Mouse (Mus musculus) c-Kit-negative CD71-positive TER-119-positive erythroid progenitor cells, embryonic 14.5 days (primary cell): ENCODE data around the gene Msto1.
"Not testable (repeated sequence)": the region's sequence is repeated elsewhere in the genome, so short reads cannot be mapped to it uniquely, and the experiment has no call there.

Experiments
- DNase-seq: peaks from one replicate; pipeline ENCODE4 v3.0.0-alpha.2; 2013; ENCODE audit warnings: low read depth, low spot score

Gene Msto1

DNA sequence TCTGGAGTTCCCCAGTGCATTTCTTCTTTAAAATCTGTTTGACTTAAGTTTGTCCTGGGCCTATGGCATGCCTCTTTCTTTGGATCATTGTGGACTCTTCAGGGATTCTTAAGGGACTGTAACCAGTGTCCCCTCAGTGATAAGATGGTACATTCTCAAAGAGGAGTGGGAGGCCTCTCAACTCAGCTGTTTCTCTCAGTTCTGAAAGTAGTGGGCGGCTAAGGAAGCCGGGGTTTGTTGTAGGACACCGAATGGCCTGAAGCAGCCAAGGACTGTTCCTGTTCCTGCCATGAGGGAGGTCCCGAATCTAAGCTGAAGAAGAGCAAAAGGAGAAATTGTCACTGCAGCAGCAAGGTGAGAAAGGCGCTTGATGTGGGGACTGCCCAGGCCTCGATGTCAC, 8.6 kb downstream of the Msto1 start:
- DNase-seq = no peak

DNA sequence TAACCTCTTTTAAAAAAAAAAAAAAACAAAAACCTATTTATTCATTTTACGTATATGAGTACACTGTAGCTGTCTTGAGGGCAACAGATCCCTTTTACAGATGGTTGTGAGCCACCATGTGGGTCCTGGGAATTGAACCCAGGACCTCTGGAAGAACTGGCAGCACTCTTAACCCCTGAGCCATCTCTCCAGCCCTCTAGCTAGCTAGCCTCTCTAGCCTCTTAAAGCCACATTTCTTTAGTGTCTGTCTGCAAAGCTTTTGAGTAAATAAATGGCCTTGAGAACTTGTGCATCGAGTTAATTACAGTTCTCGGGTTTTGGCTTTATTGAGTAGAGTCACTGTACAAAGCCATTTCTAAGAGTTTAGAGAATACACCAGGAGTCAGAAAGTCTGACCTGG, 9.0 kb downstream of the Msto1 start:
- DNase-seq = no peak

DNA sequence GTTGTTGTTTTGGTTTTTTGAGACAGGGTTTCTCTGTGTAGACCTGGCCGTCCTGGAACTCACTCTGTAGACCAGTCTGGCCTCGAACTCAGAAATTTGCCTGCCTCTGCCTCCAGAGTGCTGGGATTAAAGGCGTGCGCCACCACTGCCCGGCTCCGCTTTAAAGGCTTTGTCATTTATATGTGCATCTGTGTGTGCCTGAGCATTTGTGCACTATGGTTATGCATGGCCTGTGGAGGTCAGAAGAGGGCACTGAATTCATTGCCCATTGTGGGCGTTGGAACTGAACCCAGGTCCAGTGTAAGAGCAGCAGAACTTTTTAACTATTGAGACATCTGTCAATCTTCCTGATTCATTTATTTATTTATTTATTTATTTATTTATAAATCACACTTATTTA, 20.8 kb downstream of the Msto1 start:
- DNase-seq = not testable (repeated sequence)

DNA sequence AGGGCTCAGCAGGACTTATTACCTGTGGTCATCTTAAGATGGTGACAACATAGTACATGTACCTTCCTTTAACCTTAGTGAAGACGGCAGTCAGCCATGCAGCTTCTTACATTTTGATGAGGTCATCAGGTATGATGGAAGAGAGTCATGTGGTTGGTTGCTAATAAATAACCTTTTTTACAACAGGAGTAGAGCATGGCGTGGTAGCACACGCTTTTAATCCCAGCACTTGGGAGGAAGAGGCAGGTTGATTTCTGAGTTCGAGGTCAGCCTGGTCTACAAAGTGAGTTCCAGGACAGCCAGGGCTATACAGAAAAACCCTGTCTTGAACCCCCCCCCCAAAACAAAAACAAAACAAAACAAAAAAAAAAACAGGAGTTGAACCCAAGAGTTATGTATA, 31.3 kb downstream of the Msto1 start:
- DNase-seq = not testable (repeated sequence)

DNA sequence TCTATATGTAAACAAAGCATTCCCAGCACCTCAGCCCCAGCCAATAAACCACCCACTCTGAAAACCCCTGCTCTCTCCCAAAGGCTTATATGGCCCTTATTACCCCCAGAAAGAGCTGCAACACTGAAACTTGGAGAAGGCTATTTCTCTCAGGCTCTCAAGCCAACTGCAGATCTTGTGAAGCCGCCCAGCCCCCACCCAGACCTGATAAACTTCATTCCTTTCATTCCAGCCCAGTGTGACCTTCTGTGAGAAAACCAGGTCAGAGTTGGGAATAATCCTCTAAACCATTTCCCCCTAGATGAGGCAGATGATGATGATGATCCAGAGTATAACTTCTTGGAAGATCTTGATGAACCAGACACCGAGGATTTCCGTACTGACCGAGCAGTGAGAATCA, 45.4 kb downstream of the Msto1 start:
- not testable (repeated sequence) for DNase-seq

DNA sequence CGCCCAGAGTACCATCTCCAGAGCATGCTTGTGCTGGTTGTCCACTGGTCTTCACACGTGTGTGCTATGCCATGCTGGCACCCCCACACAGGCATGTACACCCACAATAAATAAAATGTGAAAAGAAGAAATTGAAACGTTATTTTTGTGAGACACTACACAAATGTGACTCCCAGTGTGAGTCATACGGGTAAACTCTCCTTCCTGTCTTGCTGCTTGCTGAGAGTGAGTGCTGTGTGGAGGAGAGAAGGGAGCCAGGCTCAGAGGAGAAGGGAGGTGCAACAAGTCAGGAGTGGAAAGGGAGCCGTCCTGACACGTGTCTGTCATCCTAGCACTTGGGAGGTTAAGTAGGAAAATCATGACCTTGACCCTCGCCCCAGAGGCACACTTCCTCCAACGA, 46.6 kb downstream of the Msto1 start:
- not testable (repeated sequence) for DNase-seq

DNA sequence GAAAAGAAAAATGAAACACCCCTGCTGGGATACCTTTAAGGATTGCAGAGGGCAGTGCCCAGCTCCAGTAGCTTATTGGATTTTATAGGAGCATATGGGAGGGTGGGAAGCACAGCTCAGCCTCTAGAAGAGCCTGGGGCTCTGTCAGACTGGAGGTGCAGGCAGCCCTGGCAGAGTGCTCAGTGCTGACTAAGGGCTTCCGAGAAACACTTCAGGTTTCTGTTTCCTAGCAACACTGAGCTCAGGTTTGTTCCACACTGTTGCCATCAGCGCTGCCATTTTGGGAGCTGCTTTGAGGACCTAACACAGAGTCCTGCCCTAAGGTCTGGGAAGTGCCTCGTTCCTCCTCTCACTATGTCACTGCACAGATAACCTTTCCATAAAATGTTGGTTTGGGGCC, 47.1 kb downstream of the Msto1 start:
- not testable (repeated sequence) for DNase-seq

DNA sequence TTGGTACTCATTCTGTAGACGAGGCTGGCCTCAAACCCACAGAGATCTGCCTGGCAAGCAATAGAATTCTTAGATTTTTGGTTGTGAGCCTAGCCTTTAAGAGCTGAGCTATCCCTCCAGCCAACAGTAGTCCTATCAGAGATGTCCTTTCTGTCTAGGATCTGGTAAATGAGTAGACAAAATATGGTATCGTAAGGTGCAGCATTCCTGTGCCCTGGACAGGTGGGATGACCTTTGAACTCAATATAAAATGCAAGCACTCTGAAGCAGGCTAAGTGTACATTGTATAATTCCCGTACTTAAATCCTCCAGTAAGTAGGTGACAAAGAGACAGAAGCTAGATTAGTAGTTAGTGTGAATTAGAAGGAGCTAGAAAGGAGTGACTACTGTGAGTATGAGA, 51.7 kb downstream of the Msto1 start:
- DNase-seq = no peak

DNA sequence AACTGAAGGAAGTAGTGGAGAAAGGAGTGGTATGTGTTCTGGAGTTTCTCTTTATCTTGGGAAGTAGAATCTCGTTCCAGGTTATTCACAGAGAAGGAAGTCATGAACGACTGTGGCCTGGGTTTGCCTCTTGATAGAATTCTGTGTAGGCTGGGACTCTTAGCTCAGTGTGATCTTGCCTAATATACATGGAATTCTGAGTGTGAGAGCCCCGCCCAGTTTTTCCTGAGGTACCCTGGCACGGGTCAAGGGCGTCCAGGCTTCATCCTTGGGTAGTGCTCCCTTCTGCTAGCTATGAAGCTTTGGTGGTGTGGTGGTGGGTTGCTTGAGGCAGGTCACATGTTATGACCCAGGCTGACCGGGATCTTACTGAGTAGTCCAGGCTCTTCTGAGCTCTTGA, 58.0 kb downstream of the Msto1 start:
- no peak for DNase-seq
